Mouse (Mus musculus) cerebellum, adult 2 months (tissue): ENCODE measurements around the gene Slco1a1. TPM values are rescaled to one million over a fixed set of nuclear protein-coding genes. Genes with fewer than 3 reads are reported as not detected.
"Not testable (repeated sequence)": the region's sequence is repeated elsewhere in the genome, so short reads cannot be mapped to it uniquely, and the experiment has no call there.

ENCODE experiments used
- DNase-seq, 2 experiments: peaks; one replicate each; pipeline ENCODE4 v3.0.0; 2021
- H3K27ac ChIP-seq: fragments of 200-500 bp; 2 replicates; pipeline ENCODE4 v1.5.1; 2012; ENCODE audit warnings: low read length, control low read depth, inconsistent platforms; ENCODE audit not compliant: insufficient read depth
- H3K27me3 ChIP-seq: fragments of 200-500 bp; 2 replicates; pipeline ENCODE4 v1.6.1; 2012; ENCODE audit warnings: inconsistent platforms, mild to moderate bottlenecking, low read length, moderate library complexity; ENCODE audit not compliant: control insufficient read depth, insufficient read depth
- H3K4me1 ChIP-seq: fragments of 200-500 bp; 2 replicates; pipeline ENCODE4 v1.6.1; 2011; ENCODE audit warnings: low read length; ENCODE audit not compliant: control insufficient read depth, insufficient read depth
- H3K4me3 ChIP-seq: fragments of 200-500 bp; replicated peaks from 2 replicates; pipeline ENCODE3; 2011; ENCODE audit warnings: mild to moderate bottlenecking, low read depth, low read length, control low read depth; ENCODE audit not compliant: insufficient read depth
- CTCF ChIP-seq: fragments of 200-500 bp; IDR thresholded peaks from 2 replicates; pipeline ENCODE4 v1.5.1; 2011; ENCODE audit warnings: low read depth, mild to moderate bottlenecking, control low read depth, low read length, moderate library complexity, borderline replicate concordance; ENCODE audit not compliant: insufficient read depth
- POLR2A ChIP-seq: fragments of 200-500 bp; IDR thresholded peaks from 2 replicates; pipeline ENCODE4 v1.6.1; 2011; ENCODE audit warnings: low read length, control low read depth, borderline replicate concordance; ENCODE audit not compliant: insufficient read depth
- WGBS: fragments of 180-500 bp; shearing (Covaris S2); methylation state at CpG from one replicate; pipeline ENCODE4 v1.1.7; 2018; 5-methylcytosine and 5-hydroxymethylcytosine counted together
- polyA plus RNA-seq: library from polyadenylated mRNA; depleted of rRNA; stranded (reverse); fragments of >200 nt; gene quantifications from 2 replicates; pipeline ENCODE4 v1.2.3, GENCODE M21; 2012; rRNA removed

Slco1a1 gene
- polyA plus RNA-seq, 1 experiment, result not detected

DNA sequence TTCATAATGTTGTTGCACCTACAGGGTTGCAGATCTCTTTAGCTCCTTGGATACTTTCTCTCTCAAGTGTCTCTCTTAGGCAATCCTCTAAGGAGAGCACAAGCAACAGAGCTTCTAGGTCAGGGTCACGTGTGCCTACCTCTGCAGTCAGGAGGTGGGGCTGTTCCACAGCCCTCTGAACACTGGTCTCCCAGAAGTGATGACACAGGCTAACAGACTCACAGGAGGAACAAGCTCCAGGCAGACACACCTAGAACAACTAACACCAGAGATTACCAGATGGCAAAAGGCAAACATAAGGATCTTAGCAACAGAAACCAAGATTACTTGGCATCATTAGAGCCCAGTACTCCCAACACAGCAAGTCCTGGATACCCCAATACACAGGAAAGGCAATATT lies 64.2 kb downstream of the Slco1a1 start:
- Histone ChIP-seq H3K4me1 (no peaks in the 10 kb centered on the region), H3K27ac (no peak overlapping the region), H3K4me3 (no peak overlapping the region), H3K27me3 (no peaks in the 10 kb centered on the region)
- no peak for DNase-seq
- 60% methylated on average over 1 of the region's 1 CpGs for WGBS
- TF ChIP-seq CTCF (no peak), POLR2A (no peak)

DNA sequence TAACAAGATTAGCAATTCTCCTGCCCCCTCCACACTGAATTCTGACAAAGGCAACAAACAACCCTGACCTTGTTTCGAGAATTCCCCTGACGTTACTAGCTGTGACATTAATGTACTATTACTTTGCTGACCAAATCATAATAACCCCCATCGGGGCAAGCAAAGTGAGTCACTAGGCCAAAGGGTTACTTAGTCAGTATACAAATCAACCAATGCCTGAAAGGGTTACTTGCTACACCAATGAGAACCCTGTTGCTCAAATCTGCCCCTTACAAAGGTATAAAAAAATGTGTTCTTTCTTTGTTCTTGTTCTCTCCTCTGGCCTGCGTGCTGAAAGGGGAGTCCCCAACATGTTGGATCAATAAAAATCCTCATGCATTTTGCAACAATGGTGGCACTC lies 71.0 kb downstream of the Slco1a1 start:
- H3K4me1 ChIP-seq, H3K27ac ChIP-seq, H3K27me3 ChIP-seq, H3K4me3 ChIP-seq, DNase-seq: not testable (repeated sequence)
- WGBS, result 81% methylated on average over 4 of the region's 4 CpGs

- 94% methylated on average over 2 of the region's 2 CpGs for WGBS
- Histone ChIP-seq H3K4me3 (no peak overlapping the region), H3K27me3 (no peaks in the 10 kb centered on the region), H3K27ac (no peak overlapping the region), H3K4me1 (no peaks in the 10 kb centered on the region)
- no peak for TF ChIP-seq CTCF
- no peak for TF ChIP-seq POLR2A
- no peak for DNase-seq
Observed at GRCm38 (mm10) chr6:141871711-141872110, 75.1 kb downstream of the Slco1a1 start.

GRCm38 (mm10) chr6:141868735-141869134 lies 78.0 kb downstream of the Slco1a1 start:
- WGBS, result 86% methylated on average over 5 of the region's 5 CpGs
- Histone ChIP-seq H3K27me3 (no peaks in the 10 kb centered on the region), H3K4me3 (no peak overlapping the region), H3K4me1 (no peaks in the 10 kb centered on the region), H3K27ac (no peak overlapping the region)
- no peak for DNase-seq
- TF ChIP-seq POLR2A (no peak), CTCF (no peak)

DNA sequence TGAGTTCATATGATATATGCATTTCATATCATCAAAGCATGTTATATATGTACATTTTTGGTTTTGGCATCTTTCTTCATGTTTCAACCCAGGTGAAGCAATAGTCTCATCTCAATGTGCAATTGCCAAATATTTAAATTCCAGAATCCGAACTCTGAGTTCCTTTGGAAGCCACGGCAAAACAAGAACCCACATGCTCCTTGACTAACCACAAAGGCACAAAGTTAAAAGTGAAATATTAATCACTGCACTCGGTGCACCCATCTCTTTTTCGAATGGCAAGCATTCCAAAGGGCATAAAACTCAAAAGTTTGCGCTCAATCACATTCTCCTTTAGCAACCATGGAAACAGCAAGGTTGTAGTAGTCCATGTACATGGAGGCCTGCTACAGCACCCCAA lies 80.7 kb downstream of the Slco1a1 start:
- H3K27ac ChIP-seq, result no peak overlapping the region
- TF ChIP-seq CTCF (no peak), POLR2A (no peak)
- H3K4me1 ChIP-seq, result no peaks in the 10 kb centered on the region
- no peak for DNase-seq
- H3K4me3 ChIP-seq, result no peak overlapping the region
- no peaks in the 10 kb centered on the region for H3K27me3 ChIP-seq
- 86% methylated on average over 5 of the region's 5 CpGs for WGBS

DNA sequence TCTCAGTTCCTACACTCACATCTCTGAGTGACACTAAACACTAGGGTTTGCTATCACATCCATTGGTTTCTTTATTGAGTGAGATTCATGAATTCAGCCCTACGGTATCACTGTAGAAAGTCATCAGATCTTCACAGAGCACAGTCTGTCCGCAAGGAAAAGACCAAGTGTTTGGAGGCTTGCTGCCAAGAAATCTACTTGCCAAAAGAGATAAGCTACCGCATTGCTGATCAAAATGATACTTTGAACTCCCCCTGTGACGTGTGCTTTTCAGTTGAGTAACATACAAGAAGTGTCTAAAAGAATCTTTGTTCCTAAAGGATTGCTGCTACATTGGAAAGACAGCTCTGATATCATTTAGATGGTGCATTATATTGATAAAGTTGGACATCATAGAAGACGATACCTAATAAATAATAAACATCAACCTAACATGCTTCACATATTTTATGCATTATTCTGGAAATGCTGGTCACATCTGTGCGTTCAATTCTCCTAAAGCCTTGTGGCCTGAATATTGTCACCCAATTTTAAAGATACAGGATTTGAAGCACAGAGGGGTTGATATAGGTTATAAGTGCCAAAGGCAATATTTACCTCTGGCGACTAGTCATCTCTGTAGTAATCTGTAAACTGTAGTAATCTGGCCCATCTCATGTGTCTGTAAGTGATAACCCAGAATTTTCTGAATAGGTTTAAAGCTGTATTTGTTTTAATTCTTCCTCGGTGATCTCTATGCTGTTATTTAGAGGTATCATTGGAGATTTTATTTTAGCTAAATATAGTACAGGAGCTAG lies 88.8 kb downstream of the Slco1a1 start:
- WGBS, result 38% methylated on average over 8 of the region's 8 CpGs
- Histone ChIP-seq H3K27me3 (no peaks in the 10 kb centered on the region), H3K4me3 (no peak overlapping the region), H3K4me1 (no peaks in the 10 kb centered on the region), H3K27ac (no peak overlapping the region)
- DNase-seq, result no peak
- TF ChIP-seq CTCF, result no peak
- no peak for TF ChIP-seq POLR2A

Other genes starting within 250 kb of the Slco1a1 start
- gene Gm5724, start 173.2 kb downstream of the Slco1a1 start, polyA plus RNA-seq, result not detected in 2 replicates
- 43.4 and 47.5 TPM in 2 replicates for gene Slco1a4, start 90.8 kb downstream of the Slco1a1 start, polyA plus RNA-seq
- gene Gm6614, start 64.5 kb upstream of the Slco1a1 start, polyA plus RNA-seq, result not detected in 2 replicates